Mouse (Mus musculus) lung, postnatal 4 days (tissue): ENCODE results near the gene Gstm6.
A peak's percentile ranks its signal among the peaks of the same experiment; 100 is the strongest.
"Not testable (repeated sequence)": the region's sequence is repeated elsewhere in the genome, so short reads cannot be mapped to it uniquely, and the experiment has no call there.

ENCODE experiments used
- DNase-seq, 2 experiments: peaks; one replicate each; pipeline ENCODE4 v3.0.0; 2021

Gstm6 gene

DNA sequence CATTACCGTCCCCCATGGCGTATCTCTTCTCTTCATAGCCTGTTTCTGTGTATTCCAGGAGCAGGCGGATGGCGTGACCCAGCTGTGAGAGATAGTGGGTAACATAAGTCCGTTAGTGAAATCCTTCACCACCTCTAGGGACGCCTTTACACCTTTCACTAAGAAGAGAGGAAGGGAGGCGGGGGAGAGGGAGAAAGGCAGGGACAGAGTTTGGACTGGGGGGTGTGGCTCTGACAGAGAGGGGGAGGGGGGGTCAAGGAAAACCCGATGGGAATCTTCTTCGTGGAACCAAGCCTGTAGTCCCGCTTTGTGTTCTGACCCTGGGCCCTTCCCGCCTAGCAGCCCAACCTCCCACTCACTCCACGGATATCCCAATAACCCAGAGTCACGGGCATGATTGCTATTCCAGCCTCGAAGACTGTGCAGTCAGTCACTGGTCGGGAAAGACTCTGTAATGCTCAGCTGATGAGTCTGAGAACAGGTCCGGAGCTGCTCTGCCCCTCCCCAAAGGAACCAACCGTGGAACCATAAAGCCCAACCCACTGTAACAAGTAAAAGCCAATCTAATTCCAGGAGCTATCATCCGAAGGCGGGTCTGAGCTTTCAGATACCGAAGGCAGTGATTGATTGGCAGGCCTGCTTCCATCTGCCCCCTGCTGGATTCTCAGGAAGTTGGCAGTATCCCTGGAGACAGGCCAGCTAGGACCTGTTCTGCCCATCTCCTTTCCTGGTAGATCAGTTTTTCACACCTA lies at the start of gene Gstm6:
Gene Gstm6, minus strand, starts transcription at position 511 of the 752 bp plus-strand sequence.
- peak; percentile 53 to 55 for DNase-seq

DNA sequence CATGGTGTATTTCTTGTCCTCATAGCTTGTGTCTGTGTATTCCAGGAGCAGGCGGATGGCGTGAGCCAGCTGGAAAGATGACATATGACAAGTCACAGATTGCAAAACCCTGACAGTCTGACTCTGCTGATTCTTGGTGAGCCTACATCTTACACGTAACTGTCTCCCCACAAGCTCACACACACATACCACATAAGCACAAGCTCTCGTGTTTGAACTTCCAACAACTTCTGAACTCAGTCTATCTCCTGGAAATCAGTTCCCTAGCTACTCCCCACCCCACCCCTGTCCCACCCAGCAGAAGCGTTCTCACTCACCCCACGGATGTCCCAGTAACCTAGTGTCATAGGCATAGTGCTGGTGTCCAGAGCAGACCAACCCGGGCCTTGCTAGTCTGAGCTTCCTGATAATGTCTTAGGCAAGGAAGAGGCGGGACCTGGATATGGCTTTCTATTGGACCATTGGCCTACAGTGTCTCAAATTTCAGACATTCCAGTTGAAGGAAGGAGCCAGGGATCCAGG lies 42.6 kb upstream of the Gstm6 start, which contains the start of gene Gstm2:
Gene Gstm2, minus strand, starts transcription at position 413 of the 522 bp plus-strand sequence.
- DNase-seq: peak; percentile 62 to 72

DNA sequence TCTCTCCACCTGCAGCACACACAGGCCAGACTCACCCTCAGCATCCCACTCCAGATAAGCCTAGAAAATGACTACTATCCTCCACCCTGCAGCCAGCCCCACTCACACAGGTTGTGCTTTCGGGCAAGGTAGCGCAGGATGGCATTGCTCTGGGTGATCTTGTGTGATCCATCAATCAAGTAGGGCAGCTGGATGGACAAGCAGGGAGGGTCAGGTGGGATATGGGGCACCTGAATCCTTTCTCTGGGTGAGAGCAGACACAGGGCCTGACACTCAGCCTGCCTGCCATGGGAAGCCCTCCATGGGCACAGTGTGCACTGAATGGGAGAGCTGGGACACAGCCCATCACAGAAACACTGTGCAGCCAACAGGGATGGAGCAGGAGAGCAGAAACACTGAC lies 41.6 kb upstream of the Gstm6 start:
- DNase-seq: not testable (repeated sequence)

DNA sequence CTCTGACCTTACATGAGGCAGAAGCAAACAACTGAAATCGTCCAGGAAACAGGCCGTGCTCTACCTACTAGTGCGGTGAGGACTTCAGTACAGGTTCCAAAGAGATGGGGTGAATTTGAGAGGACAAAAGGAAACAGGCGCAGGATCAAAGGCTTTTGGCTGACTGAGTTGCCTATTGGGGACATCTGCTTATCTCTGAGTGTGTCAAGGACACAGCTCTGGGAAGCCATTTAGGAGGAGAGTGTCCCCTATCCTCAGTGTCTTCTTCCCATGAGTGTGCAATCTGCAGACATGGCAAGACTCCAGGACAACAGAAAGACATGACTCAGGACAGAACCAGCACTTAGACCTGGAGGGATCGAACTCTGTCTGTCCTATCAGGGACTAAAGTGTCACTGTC lies 40.9 kb upstream of the Gstm6 start:
- DNase-seq: no peak

DNA sequence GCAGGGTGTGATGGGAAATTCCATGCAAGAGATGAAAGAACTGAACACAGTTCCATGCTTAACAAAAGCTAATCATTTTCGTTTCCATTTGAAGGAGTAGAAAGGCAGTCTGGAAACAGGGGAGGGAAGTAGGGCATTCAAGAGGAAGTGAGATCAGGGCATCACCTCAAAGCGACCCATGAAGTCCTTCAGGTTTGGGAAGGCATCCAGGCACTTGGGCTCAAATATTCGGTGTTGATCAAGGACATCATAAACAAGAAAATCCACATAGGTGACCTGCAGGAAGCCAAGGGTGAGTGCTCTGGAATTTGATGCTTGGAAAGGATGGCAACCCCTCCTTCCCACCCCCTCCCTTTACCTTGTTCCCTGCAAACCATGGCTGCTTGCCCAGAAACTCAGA lies 40.2 kb upstream of the Gstm6 start:
- DNase-seq: peak in 1 of 2 experiments; percentile 18

DNA sequence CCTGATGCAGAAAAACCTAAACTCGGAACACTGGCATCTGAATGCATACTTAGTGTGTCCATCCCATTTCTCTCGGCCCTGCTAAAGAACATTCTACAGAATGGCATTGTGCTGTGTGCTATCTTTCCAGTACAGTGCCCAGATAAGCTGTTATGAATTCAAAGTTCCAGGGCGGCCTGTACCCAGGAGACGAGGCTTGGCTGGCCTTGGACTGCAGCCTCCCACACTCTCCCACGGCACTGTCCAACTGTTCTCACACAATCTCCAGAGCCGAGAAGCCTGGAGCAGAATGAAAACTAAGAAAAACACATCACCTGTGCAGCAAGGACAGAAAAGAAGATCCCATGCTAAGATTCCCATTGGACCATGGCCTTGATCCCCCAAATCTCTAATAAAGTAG lies 39.2 kb upstream of the Gstm6 start:
- no peak for DNase-seq

DNA sequence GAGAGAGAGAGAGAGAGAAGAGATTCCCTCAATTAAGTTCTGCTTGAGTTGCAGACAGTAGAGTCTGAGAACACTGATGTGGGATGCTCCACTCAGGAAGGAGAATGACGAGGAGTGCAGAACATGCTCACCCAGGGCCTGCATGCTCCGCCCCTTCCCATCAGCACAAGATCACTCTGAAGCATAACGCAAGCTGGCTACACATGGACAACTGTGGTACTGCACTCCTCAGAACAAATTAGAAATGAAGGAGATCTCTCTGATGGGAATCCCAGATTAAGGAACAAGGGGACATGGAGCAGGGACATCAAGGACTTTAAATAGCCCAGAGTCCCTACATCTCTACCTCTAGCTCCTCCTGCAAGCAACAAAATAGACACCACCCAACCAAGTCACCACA lies 37.7 kb upstream of the Gstm6 start:
- no peak for DNase-seq

DNA sequence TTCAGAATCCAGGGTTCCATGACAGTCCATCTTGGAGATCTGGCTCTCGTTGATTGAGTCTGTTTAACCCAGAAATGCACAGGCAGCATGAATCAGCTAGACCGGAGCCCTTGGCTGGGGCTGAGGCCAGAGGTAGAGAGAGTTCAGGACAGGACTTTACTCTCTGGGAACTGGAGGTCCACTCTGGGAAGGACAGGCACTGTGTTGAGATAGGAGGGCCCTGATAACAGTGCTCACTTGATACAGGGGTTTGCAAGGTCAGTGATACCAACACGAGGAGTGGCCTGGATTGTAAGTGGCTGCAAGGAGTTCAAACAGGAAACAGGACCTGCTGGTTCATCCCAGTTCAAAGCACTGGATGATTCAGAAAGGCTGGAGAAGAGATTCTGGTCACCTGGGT lies 34.1 kb upstream of the Gstm6 start:
- DNase-seq: no peak

DNA sequence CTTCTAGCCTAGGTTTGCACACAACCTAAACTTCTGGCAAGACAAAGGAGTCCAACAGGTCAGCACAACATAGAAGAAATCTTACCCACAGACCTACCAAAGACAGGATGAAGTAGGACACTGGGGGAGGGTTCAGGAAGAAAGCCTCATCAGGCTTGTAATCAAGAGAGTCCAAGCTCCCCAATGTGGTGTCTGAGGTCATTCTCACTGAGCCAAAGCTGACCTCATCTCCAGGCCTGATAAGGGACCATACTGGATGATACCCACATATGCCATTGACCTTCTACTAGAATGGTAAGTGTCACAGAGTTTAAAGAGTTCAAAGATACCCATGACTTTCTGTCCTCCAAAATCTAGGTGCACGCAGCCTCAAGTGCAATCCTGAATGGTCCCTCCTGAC lies 30.7 kb upstream of the Gstm6 start:
- no peak for DNase-seq

DNA sequence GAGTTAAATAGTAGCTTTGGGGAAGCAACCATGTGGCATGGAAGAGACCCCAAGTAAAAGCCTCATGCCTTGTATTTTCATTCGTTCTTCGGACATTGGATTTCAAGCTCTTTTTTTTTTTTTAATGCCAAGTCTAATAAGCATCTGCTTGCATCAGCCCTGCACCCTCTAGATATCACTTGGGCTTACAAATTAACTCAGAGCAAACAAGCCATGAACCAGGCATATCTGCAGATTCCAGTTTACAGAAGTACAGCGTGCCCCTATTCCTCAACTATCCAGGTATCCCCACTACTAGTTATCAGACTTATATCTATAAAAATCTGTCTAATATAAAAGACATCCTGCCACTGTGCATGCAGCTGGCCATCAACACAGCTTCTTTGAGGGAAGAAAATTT lies 28.5 kb upstream of the Gstm6 start:
- no peak for DNase-seq

DNA sequence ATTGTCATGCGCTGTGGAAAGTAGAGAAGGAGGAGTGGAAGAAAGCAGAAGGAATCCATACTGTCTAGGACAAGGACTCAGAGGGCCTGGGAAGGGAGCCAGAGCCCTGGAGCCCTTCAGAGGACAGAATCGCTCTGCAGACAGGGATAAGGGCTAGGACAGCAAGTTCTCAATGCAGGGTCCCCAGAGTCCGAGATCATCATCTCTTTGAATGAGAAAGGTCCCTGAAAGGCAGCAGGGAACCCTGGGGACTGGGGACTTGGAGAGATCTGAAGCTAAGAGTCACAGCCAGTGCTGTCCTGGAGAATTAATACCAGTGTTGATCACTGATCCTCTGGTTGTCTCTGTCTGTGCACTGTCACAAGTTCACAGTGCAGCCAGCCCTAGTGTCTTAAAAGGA lies 27.6 kb upstream of the Gstm6 start:
- not testable (repeated sequence) for DNase-seq

DNA sequence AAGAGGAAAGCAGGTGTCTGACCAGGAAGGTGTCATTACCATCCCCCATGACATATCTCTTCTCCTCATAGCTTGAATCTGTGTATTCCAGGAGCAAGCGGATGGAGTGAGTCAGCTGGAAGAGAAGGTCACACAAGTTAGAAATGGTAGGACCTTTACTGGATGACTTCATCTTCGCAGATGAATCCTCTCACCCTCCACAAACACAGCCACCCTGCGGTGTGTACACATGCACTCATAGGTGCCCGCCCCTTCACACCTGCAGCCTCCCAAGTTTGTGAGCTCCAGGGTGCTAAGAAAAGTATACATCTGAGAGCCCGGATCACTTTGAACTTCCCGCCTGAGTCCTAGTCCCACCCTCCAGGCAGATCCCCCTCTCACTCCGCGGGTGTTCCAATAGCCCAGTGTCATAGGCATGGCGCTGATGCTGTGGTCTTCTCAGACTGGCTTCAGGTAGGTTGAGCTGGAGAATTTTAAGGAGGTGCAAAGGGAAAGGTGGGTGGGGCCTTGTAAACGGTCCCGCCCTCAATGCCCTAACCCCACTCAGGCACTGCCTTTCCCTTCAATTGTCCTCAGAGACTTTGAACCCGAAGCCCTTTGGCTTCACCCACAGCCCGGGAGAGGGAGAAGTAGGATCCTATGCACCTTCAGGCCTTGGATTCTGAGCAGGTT lies 25.3 kb upstream of the Gstm6 start, which contains the start of gene Gstm3:
Gene Gstm3, minus strand, starts transcription at position 560 of the 672 bp plus-strand sequence.
- no peak for DNase-seq

DNA sequence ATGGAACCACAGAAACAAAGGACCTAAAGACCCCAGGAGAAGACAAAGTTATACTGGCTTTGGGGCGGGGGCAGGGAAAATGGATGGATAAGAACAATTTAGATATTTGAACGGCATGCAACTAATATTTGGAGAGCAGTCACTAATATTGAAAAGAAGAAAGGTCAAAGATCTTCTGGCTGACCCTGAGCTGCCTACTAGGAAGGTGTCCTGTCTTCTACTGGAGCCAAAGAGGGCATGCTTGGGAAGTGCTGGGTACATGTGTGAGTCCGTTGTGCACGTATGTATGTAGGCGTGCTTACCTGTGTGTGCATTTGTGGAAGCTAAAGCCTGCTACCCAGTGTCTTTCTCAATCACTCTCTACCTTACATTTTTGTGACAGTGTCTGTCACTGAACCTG lies 23.1 kb upstream of the Gstm6 start:
- no peak for DNase-seq

DNA sequence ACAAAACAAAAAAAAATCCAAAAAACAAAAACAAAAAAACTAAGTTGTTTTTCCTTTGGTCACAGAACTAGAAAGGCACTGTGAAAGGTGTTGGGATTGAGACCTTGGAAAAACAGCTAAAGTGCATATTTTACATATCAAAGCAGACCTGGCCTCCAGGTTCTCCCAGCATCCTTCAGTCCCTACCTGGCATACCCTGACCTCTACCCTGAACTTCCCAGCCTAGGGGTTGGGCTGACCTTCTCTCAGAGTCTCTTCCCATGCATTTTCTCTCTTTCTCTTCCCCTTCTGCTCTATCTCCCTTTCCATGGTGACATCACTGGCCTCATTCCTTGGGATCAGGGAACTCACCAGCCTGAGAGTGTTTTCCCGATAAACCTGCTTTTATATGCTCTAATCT lies 22.0 kb upstream of the Gstm6 start:
- DNase-seq: no peak

DNA sequence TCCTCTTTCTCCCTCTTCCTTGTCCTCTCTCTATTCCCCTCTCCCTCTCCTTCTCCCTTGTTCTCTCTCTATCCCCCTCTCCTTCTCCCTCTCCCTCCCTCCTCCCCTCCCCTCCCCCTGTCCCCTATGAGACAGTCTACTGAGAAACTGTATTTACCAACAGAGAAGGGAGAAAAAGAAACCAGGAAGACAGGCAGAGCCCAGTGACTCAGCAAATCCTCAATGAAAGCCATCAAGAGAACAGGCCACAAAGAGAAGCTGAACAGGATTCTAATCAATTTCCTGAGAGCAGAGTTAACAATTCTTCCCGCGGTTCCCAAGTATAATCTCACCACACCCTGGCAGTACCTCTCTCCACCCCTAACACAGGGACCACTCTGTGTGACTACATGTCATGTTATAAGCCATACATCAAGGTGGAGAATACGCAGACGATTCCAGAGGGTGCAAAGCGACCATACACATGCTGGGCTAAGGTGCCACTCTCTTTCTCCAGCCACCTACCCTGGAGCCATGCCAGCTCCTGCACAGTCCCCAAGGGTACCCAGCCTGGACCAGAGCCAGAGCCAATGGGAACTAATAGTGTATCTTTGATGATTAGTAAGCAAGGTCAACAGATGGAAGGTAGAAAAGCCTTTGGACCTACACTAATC lies 21.2 kb upstream of the Gstm6 start:
- DNase-seq: no peak

DNA sequence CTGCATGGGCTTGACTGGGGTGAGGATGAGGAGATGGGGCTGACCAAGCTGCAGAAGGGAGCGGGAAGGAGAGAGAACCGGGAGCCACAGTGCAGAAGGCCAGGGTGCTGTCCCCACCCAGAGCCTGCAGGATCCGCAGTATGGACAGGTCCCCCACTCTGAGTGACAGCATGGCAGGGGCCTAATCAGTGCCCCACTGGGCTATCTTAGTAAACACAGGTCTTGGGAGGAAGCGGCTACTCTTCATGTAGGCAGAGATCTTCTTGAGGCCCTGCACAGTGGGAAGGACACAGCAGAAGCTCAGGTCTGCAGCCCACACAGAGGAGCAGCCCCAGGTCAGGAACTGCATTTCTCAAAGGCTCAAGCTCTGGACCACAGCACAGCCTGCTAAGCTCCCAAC lies 20.5 kb upstream of the Gstm6 start:
- DNase-seq: no peak

DNA sequence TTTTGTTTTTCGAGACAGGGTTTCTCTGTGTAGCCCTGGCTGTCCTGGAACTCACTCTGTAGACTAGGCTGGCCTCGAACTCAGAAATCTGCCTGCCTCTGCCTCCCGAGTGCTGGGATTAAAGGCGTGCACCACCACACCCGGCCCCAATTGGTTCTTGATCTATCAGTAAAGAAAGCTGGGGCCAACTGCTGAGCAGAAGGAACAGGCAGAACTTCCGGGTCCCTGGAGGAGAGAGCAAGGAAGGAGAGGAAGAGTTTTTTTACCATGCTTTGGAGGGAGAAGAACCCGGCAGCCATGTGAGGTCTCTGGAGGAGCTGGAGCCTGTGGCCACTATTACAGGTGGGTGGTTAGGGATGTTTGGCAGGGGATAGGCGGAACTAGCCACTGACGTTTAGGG lies 11.7 kb upstream of the Gstm6 start:
- DNase-seq: not testable (repeated sequence)

DNA sequence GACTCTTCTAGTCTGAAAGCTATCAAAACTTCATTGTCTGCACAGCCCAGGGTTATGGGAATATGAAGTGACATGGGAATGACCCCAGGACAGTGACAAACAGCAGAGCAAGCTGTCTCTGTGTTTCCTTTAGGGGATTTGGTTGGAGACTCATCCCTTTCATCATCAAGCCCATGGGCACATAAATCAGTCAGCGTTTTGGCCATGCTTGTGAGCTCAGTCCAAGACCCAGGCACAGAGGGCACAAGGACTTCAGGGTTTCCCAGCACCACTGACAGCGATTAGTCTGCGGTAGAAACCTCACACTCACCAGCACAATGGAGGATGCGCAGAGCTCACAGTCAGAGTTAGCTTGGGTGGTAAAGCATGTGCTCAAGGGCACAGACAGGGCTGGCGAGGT lies 10.4 kb upstream of the Gstm6 start:
- DNase-seq: no peak

DNA sequence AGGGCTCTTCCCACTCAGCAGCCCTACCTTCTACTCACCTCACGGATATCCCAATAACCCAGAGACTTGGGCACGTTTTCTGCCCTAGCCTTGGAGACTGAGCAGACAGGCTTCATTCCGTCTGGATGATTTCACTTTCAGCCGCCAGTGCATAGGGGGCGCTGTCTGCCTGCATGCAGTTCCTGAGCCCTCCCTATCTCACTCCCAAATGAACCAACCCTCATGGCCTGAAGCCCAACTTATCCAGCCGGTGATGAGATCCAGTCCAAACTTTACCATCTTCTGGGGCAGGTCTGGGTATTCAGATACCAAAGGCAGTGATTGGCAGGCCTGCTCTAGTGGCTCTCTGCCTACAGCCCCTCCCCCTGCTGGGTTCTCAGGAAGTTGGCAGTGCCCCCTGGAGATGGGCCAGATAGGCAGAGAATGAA lies 9.8 kb upstream of the Gstm6 start:
- DNase-seq: peak; percentile 78 to 81

DNA sequence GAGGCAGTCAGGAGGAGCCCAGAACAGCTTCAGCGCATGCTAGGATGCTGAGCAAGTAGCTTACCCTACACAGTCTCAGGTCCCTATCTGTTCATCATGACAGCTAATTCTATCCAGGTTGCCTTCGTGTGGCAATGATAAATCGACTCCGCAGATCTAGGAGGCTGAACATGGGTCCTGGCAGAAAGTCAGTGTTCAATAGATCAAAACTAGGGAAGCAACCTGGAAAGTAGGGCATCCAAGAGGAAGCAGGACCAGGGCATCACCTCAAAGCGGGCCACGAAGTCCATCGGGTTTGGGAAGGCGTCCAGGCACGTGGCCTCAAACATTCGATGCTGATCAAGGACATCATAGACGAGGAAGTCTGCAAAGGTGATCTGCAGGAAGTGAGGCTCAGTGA lies 7.0 kb upstream of the Gstm6 start:
- no peak for DNase-seq

DNA sequence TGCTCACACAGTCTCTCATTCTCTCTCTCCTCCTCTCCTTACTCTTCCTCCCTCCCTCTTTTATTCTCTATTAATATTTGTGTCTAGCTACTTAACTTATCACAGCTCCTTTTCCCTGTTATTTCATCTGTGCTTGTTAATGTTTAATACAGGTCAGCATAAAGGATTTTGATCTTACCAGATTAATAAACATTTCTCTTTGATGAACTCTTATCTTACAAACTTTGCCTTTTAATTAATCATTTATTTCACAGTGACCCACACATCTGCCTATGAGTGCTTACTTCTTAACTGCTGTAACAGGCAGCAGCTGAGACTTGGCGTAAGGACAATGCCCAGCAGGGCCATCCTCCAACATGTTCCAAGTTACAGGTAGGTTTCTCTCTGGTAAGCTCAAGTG lies 5.9 kb upstream of the Gstm6 start:
- DNase-seq: not testable (repeated sequence)

DNA sequence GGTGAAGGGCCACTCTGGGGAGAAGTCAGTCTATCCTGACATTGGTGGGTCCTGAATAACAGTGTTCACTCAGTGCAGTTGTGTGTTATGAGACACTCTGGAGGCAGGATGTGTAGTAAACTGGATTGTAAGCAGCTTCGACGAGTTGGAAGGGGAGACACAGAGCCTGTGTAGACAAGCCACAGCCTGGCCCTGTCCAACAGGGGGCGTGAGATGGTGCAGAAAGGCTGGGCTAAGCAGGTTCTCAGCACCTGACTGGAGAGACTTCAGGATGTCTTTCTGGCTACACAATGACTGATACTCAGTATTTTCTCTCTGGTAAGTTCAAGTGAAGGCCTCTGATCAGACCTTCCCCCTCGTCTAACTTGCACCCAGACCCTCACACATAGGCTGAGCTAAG lies 2.2 kb upstream of the Gstm6 start:
- no peak for DNase-seq

DNA sequence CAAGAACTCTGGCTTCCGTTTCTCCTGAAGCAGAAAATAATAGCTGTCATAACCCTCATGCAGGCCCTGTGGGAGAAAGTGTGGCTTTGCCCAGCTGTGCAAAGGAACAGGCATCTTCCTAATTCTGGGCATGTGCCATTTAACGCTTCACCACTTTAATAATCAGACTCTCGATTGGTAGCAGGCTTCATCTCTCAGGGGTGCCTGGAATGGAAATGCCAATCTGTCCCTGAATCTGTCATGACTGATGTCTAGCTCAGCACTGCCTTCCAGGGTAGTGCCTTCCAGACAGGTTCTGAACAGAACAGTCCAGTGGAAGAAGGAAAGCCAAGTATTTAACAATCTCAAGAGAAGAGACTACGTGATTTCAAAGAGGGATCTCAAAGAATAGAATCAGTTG lies 2.3 kb downstream of the Gstm6 start:
- no peak for DNase-seq

DNA sequence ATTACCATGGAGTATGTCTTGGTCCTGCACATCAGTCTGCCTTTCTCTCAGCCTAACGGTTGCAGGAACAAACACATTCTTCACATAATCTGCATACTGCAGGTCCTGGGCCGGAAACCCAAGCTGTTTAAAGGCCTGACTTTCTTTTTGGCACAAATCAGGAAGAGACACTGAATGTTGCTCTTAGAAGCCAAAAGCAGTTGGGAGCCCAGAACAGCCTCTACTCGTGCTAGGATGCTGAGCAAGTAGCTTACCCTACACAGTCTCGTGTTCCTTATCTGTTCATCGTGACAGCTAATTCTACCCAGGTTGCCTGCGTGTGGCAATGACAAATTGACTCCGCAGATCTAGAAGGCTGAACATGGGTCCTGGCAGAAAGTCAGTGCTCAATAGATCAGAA lies 3.0 kb downstream of the Gstm6 start:
- no peak for DNase-seq
